Mouse (Mus musculus) lung, adult 2 months (tissue): ENCODE data around the gene Myo16.

Experiments used
- CTCF ChIP-seq: fragments of 200-500 bp; IDR thresholded peaks from 2 replicates; pipeline ENCODE4 v1.5.1; 2011; ENCODE audit warnings: mild to moderate bottlenecking, low read length, control low read depth; ENCODE audit not compliant: insufficient read depth
- POLR2A ChIP-seq: fragments of 200-500 bp; IDR thresholded peaks from 2 replicates; pipeline ENCODE4 v1.6.1; 2011; ENCODE audit warnings: low read depth, mild to moderate bottlenecking, control low read depth, low read length, borderline replicate concordance; ENCODE audit errors: extremely low read depth

DNA sequence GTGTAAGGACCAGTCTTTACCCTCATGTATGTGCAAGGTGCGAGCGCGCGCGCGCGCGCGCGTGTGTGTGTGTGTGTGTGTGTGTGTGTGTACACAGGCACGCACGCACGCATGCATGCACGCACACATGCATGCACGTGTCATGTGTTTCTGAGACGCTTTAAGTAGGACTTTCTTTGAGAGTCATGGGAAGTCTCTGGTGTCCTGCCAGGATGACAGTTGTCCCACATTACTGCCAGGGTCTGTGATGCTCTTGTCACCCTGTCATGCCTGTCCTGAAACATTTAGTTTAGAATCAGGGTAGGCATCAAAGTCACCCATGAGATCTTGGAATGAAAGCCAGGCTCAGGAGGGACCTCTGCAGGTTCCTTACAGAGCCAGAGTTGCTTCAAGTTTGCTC is 1.4 kb downstream of the Myo16 start:
- TF ChIP-seq POLR2A, result no peak
- TF ChIP-seq CTCF, result no peak
